Mouse (Mus musculus): ENCODE measurements around the gene Zfand4.

Zfand4 gene

DNA sequence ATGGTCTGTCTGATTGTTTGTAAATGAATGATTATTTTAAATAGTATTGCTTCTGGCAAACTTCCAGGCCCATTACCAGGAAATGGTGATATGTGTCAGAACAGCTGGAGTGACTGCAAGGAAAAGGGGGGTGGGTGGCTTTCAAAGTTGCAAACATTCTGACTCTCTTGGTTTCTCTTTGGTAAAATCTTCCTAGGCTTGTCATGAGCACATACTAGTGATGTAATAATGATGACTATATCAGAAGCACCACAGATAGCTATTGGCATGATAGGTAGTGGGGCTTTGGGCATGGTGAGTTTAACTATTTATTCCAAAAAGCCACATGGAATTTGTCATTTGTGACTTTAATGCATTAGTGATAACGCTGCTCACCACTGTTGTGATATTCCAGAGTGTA is 110.1 kb downstream of the Zfand4 start:
- CTCF ChIA-PET: no interaction called here

DNA sequence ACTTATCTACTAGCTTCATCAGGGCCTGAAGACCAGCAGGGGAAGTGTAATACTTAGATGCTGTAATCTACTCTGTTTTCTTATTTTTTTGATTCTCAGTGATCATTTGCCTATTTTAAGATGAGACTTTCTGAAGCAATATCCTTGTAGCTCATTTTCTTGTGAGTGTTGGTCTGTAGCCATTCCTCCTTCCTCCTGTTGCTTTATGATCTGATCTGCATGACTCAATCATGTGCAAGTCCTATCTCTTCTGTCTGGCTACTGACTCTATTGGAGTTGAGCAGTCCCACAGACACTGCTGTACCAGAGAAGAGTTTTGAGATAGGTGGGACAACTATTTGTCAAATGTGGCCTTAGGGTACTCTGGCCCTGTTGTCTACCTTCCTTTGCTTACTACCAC is 110.6 kb downstream of the Zfand4 start:
- CTCF ChIA-PET: no interaction called here

DNA sequence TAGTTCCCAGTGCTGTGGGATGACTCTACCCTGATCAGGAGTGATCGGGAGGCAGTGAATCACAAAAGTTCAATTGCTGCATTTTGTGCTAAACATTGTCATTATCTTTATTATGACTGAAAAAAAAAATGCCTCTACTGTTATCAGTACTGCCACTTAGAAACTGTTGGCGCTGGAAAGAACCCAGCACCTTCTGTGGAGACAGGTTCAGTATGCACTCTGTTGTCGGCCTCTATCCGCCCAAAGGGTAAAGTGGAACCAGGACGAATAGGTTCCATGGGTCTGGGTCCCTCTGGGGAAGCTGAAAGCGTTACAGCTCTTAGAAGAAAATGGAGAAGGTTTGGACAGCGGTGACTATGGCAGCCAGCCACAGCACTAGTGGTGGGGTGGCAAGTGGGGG is 114.9 kb downstream of the Zfand4 start:
- CTCF ChIA-PET: no interaction called here
